Mouse (Mus musculus): ENCODE data around the gene Nt5c1b. TPM values are rescaled to one million over a fixed set of nuclear protein-coding genes. Genes with fewer than 3 reads are reported as not detected.

Nt5c1b gene
- not detected for polyA plus RNA-seq (2017; shearing (Covaris generic))

DNA sequence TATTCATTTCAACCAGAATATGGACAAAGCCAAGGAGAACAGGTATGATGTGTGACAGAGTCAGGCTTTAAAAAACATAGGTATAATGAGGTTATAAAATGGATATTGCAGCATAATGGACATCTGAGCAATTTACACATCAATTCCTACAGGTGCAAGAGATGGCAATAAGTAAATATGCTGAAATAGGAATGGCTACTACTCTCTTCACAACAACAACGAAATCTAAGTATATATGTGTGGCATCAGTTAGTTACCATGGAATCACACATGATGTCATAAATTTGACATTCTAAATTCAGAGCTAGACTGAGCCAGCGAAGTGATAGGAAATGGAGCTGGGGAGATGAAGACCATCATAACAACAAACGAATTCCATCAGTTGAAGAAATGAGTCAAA is at the start of gene Nt5c1b:
TSS of gene Nt5c1b (plus strand) at position 301 of the 400 bp plus-strand sequence.

DNA sequence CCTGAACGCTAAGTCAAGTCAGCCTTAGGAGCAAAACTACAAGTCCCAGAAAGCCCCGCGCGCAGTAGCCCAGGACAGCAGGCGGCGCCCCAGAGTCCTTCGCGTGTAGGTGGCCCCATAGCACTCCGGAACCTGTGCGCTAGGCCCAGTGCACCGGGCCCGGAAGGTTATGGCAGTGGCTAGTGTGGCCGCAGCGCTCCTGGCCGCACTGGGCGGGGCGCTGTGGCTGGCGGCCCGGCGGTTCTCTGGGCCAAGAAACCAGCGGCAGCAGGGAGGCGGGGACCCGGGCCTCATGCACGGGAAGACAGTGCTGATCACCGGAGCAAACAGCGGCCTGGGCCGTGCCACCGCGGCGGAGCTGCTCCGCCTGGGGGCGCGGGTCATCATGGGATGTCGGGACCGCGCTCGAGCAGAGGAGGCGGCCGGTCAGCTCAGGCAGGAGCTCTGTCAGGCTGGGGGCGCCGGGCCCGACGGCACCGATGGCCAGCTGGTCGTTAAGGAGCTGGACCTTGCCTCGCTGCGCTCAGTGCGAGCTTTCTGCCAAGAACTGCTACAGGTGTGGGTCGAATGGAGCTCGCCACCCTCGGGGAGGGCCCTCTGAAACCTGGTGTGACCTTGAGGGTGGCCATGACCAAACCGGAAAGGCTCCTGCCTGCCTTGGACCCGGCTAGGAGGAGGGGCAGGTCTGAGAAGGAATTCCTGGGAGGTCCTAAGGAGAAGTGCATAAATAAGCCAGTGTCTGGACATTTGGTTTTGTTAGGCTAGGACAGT is 21.1 kb downstream of the Nt5c1b start, which contains the start of gene Rdh14:
TSS of gene Rdh14 (plus strand) at position 102 of the 771 bp plus-strand sequence.

Other genes starting within 250 kb of the Nt5c1b start
- 36.8 TPM for gene Rdh14, start 20.8 kb downstream of the Nt5c1b start, polyA plus RNA-seq (2017; shearing (Covaris generic))